Mouse (Mus musculus): ENCODE results near the gene Plekhg1. TPM values are rescaled to one million over a fixed set of nuclear protein-coding genes. Genes with fewer than 3 reads are reported as not detected.

Plekhg1 gene
- total and polyA plus RNA-seq, 3 experiments: 0.60 to 0.97 (median 0.68) TPM

DNA sequence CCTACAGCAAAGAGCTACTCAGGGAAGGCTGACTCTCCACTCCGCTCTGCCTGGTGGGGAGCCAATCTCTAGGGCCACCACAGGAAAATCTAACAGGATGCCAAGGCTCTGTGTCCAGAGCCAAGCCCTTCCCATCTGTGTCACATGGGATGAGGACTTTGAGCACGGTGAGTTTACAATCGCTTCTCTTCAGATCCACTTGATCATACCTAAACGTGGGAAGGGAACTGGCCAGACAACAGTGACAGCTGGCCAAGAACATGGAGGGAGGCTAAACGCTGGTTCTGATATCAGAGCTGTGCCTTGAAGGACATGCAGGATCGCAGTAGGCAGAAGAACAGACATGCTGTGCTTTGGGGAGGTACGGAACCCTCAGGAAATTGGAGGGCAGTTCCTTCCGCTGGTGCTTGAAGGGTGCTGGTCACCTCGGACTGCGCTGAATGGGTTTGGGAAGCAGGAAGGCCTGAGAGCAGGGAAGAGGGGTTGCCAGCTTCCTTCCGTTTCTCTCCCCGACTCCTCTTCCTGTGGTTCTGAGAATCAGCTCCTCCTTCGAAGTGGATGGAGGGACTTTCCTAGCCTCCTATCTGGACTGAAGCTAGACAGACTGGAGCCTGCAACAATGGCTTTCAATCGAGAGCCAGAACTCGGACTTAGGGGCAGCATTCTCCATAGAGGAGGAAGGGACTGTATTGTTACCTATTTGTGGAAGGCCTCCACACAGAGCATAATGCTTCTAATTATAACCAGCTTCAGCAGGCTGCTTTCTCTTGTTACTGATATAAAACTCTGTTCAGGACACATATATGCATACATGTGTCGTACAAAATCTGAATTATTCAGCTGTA lies 21.9 kb upstream of the Plekhg1 start:
- H3K4me1 ChIP-seq (ENCODE audit: control insufficient read depth in 1 of 2, insufficient read depth in 2 of 2): no peaks in the 10 kb centered on the region
- H3K36me3 ChIP-seq (replicated peaks in 1 of 2; ENCODE audit: control insufficient read depth in 1 of 2, insufficient read depth in 1 of 2, low read length in 1 of 2): no peaks in the 10 kb centered on the region
- DNase-seq (ENCODE audit: extremely low read depth): no peak
- no peak overlapping the region for H3K4me2 ChIP-seq (ENCODE audit: insufficient read depth, low read depth, poor library complexity, severe bottlenecking)
- H3K27me3 ChIP-seq (replicated peaks): no peaks in the 10 kb centered on the region
- in situ Hi-C loops (cut with MboI; ENCODE audit: low pct_ligation_motif_present, low pct_unique_long_range_greater_than_20kb, low sequenced_read_pairs) (no loop called here), dilution Hi-C loops (cut with MboI; ENCODE audit: extremely low pct_ligation_motif_present, extremely low pct_unique_long_range_greater_than_20kb, low sequenced_read_pairs) (no loop called here)
- no peak overlapping the region for H3K4me3 ChIP-seq (replicated peaks in 1 of 3; ENCODE audit: low read depth in 2 of 3, low read length in 2 of 3, poor library complexity in 1 of 3)
- H3K79me2 ChIP-seq (replicated peaks; ENCODE audit: control insufficient read depth, extremely low read depth, insufficient read depth, poor library complexity, severe bottlenecking): no peaks in the 10 kb centered on the region
- H3K27ac ChIP-seq (ENCODE audit: insufficient read depth, low read depth): no peak overlapping the region
- TF ChIP-seq ZMIZ1 (IDR thresholded peaks at IDR 0.05; ENCODE audit: low read depth, low read length) (no peak), MEF2A (IDR thresholded peaks at IDR 0.05; ENCODE audit: borderline replicate concordance, low read depth, low read length) (no peak), SIN3A (IDR thresholded peaks at IDR 0.05; ENCODE audit: low read length) (no peak), MXI1 (IDR thresholded peaks at IDR 0.05; ENCODE audit: low read depth, low read length) (no peak), ETS1 (conservative IDR thresholded peaks at IDR 0.05; ENCODE audit: low read depth, low read length) (no peak), IRF4 (IDR thresholded peaks at IDR 0.05; ENCODE audit: low read depth, low read length) (no peak)
- no peaks in the 10 kb centered on the region for H3K9me3 ChIP-seq (replicated peaks; ENCODE audit: low read length)
- H3K9ac ChIP-seq (ENCODE audit: insufficient read depth, low read depth): no peak overlapping the region

DNA sequence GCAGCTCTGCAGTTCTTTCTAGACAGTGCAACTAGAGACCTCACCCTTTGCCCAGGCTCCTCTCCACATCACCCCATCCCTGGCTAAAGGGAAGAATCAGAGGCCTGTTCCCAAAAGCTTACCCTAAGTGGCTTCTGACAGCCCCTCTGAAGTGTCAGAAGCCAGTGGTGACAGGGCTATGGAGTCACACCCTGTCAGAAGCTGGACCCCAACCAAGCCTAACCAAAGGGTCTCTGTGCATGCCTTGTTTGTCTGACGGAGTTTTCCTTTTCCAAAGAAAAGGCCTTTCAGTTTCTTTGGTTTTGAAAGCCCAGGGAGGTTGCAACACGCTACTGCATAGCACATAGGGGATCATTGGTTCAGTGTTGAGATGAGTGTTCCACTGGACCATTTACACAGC lies 19.9 kb upstream of the Plekhg1 start:
- Histone ChIP-seq H3K4me2 (ENCODE audit: insufficient read depth, low read depth, poor library complexity, severe bottlenecking) (no peak overlapping the region), H3K4me1 (ENCODE audit: control insufficient read depth in 1 of 2, insufficient read depth in 2 of 2) (no peaks in the 10 kb centered on the region), H3K9me3 (replicated peaks; ENCODE audit: low read length) (no peaks in the 10 kb centered on the region), H3K36me3 (replicated peaks in 1 of 2; ENCODE audit: control insufficient read depth in 1 of 2, insufficient read depth in 1 of 2, low read length in 1 of 2) (no peaks in the 10 kb centered on the region), H3K4me3 (replicated peaks in 1 of 3; ENCODE audit: low read depth in 2 of 3, low read length in 2 of 3, poor library complexity in 1 of 3) (no peak overlapping the region), H3K27ac (ENCODE audit: insufficient read depth, low read depth) (no peak overlapping the region), H3K9ac (ENCODE audit: insufficient read depth, low read depth) (no peak overlapping the region), H3K79me2 (replicated peaks; ENCODE audit: control insufficient read depth, extremely low read depth, insufficient read depth, poor library complexity, severe bottlenecking) (no peaks in the 10 kb centered on the region), H3K27me3 (replicated peaks) (no peaks in the 10 kb centered on the region)
- in situ Hi-C loops (cut with MboI; ENCODE audit: low pct_ligation_motif_present, low pct_unique_long_range_greater_than_20kb, low sequenced_read_pairs) (no loop called here), dilution Hi-C loops (cut with MboI; ENCODE audit: extremely low pct_ligation_motif_present, extremely low pct_unique_long_range_greater_than_20kb, low sequenced_read_pairs) (no loop called here)
- DNase-seq (ENCODE audit: extremely low read depth): no peak
- TF ChIP-seq ZNF384 (IDR thresholded peaks at IDR 0.05; ENCODE audit: low read depth, low read length): no peak
- no peak for TF ChIP-seq ZC3H11A (IDR thresholded peaks at IDR 0.05; ENCODE audit: low read depth, low read length)
- no peak for TF ChIP-seq MXI1 (IDR thresholded peaks at IDR 0.05; ENCODE audit: low read depth, low read length)
- no peak for TF ChIP-seq SMC3 (IDR thresholded peaks at IDR 0.05; ENCODE audit: low read depth, low read length)
- no peak for TF ChIP-seq IRF4 (IDR thresholded peaks at IDR 0.05; ENCODE audit: low read depth, low read length)
- no peak for TF ChIP-seq NRF1 (IDR thresholded peaks at IDR 0.05; ENCODE audit: low read depth, low read length)
- TF ChIP-seq POLR2AphosphoS2 (IDR thresholded peaks at IDR 0.05; ENCODE audit: low read depth, low read length): no peak
- TF ChIP-seq TCF12 (IDR thresholded peaks at IDR 0.05; ENCODE audit: low read depth, low read length): no peak
- TF ChIP-seq MEF2A (IDR thresholded peaks at IDR 0.05; ENCODE audit: borderline replicate concordance, low read depth, low read length): no peak
- no peak for TF ChIP-seq MAFK (IDR thresholded peaks at IDR 0.05; ENCODE audit: insufficient replicate concordance, low read length)
